Mouse (Mus musculus): ENCODE data around the gene Lrrc8d. TPM values are rescaled to one million over a fixed set of nuclear protein-coding genes. Genes with fewer than 3 reads are reported as not detected.

Gene Lrrc8d
- polyA plus RNA-seq, 1 experiment, result 25.4 TPM

DNA sequence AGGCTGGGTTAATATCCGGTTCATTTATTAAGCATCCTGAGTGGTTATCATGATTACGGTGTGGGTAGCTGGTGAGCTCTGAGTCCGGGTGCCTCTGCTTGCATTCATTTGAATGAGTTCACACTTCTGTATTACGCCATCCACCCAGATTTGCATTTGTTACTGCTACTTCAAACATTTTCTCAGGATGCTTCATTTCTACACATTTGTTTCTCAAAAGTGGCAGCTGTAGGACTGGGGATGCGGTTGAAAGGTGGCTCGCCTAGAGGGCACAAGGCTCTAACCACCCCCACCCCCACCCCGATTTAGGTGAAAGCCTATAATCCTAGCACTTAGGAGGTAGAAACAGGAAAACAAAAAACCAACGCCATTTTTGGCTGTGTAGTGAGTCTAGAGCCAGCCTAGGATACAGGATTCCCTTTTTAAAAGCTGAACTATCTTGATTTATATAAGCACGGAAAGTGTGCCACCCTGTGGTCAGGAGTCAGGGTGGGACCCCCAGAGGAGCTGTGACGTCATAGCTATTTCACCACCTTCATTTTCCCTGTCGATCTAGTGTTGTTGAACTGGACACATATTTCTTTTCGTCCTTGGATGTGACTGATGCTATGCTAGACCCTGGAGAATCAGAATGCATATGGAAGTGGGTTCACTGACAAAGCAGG, 13.3 kb upstream of the Lrrc8d start:
- TF ChIP-seq CTCF (IDR thresholded peaks at IDR 0.05; ENCODE audit: borderline replicate concordance, extremely low read depth, insufficient read depth, insufficient read length) (peak; percentile 29; the same call in 1 of the 2 replicates), POLR2A (IDR thresholded peaks at IDR 0.05; ENCODE audit: borderline replicate concordance, extremely low read depth, insufficient read depth, insufficient read length, poor library complexity, severe bottlenecking) (no peak)
- no peak for DNase-seq (ENCODE audit: low read depth)

DNA sequence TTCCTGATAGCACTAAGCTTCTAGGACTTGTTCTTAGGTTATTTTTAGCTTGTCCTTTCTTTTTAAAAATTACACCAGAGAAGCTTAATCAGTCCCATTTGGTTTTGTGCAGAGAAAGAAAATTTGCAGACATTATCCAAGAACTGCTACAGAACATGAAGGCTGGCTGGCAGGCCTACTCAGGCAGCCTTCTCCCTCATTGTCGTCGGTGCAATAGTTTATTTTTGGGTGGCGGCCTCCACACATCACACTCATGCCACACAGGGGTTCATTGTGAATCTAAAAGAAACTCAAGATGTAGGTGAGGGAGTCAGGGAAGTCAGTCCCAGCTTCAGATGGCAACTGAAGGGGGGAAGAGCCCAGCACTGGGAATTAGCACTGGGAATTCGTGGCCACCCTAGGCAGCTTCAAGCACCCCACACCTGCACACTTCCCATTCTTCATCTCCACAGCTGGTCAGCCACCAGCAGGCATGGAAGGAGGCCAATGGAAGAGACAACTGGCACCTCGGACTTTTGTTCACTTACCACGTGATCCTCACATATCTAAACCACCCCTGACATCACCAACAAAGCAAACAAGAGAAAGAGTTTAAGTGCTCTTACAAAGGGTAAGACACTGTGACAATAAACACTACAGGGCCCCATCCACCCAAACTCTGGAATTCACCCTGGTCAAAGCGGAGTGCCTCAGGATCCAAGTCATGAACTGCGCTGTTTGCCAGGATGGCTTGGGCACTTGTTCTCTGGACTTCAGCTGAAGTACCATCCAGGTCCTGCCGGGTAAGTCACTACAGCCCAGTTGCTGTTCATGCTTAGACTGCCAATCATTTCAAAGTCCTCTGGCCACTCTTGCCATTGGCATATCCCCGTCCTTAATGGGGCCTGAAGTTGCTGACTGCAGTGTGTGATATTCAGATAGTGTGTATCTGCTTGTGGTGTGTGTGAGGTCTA, 9.0 kb upstream of the Lrrc8d start:
- no peak for TF ChIP-seq POLR2A (IDR thresholded peaks at IDR 0.05; ENCODE audit: borderline replicate concordance, extremely low read depth, insufficient read depth, insufficient read length, poor library complexity, severe bottlenecking)
- no peak for TF ChIP-seq CTCF (IDR thresholded peaks at IDR 0.05; ENCODE audit: borderline replicate concordance, extremely low read depth, insufficient read depth, insufficient read length)
- DNase-seq (ENCODE audit: low read depth), result no peak

DNA sequence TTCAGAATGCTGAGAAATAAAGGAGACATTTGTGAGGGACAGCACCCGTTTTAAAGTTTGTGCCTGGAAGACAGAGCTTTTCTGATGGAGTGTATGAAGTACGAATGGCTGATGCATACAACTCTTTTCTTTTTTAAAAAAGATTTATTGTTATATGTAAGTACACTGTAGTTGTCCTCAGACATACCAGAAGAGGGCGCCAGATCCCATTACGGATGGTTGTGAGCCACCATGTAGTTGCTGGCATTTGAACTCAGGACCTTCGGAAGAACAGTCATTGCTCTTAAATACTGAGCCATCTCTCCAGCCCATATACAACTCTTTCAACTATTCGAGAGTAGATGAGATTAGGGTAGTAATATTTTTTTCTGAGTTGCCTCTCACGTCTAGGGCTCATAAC, 8.1 kb upstream of the Lrrc8d start:
- no peak for TF ChIP-seq POLR2A (IDR thresholded peaks at IDR 0.05; ENCODE audit: borderline replicate concordance, extremely low read depth, insufficient read depth, insufficient read length, poor library complexity, severe bottlenecking)
- TF ChIP-seq CTCF (IDR thresholded peaks at IDR 0.05; ENCODE audit: borderline replicate concordance, extremely low read depth, insufficient read depth, insufficient read length), result no peak
- no peak for DNase-seq (ENCODE audit: low read depth)

DNA sequence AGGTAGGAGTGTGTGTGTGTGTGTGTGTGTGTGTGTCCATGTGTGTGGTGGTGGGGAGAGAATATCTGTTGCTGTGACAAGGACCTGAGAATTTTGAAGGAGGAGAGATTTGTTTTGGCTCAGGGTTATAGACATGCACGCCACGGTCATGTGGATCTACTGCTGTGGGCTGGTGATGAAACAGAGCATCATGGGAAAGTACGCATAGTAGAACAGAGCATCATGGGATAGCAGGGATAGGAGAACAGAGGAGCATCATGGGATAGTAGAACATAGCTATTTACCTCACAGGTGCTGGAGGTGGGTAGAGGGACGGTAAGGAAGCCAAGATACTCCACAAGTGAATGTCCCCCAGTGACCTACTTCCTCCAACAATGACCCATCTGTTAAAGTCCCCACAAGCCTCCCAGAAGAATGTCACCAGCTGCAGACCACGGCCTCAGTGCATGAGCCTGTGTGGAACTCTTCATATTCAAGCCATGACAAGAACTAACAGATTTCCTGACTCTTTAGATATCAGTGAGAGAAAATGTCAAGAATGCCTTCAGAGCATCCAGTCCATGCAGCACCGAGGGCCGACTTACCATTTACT, 5.3 kb upstream of the Lrrc8d start:
- TF ChIP-seq POLR2A (IDR thresholded peaks at IDR 0.05; ENCODE audit: borderline replicate concordance, extremely low read depth, insufficient read depth, insufficient read length, poor library complexity, severe bottlenecking) (no peak), CTCF (IDR thresholded peaks at IDR 0.05; ENCODE audit: borderline replicate concordance, extremely low read depth, insufficient read depth, insufficient read length) (no peak)
- no peak for DNase-seq (ENCODE audit: low read depth)

DNA sequence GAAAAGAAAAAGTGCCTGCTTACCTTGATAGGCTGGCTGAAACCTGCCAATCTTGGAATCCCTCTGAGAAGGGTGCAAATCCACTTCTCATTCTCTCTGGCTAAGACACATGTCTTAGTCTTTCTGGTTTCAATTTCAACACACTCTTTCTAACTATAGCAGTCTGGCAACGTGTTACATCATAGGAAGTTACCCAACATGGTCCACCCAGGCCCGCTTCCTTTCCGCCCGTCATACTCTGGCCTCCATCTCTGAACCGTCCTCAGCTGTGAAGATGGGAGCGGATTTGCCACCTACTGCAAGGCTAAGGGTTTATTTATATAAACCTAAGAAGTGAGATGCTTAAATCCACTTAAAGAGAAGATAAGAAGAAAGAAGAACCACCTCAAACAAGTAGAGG, 3.7 kb upstream of the Lrrc8d start:
- no peak for DNase-seq (ENCODE audit: low read depth)
- TF ChIP-seq CTCF (IDR thresholded peaks at IDR 0.05; ENCODE audit: borderline replicate concordance, extremely low read depth, insufficient read depth, insufficient read length), result no peak
- no peak for TF ChIP-seq POLR2A (IDR thresholded peaks at IDR 0.05; ENCODE audit: borderline replicate concordance, extremely low read depth, insufficient read depth, insufficient read length, poor library complexity, severe bottlenecking)

DNA sequence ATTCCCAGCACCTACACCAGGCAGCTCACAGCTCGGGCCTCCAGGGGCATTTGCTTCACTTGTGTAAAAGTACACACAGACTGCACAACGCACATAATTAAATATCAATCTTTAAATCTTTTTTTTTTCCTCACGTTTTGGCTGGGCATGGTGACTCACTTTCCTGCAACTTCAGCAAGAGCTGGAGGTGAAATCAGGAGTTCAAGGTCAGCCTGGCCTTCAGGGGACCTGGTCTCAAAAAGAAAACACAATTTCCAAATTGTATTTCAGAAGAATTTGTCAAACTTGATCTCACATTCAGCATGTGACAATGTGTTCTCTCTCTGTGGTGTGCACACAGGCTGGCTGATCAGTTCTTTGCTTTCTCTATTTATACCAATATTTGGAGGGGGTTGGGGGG, 1.9 kb upstream of the Lrrc8d start:
- DNase-seq (ENCODE audit: low read depth), result no peak
- TF ChIP-seq POLR2A (IDR thresholded peaks at IDR 0.05; ENCODE audit: borderline replicate concordance, extremely low read depth, insufficient read depth, insufficient read length, poor library complexity, severe bottlenecking), result no peak
- TF ChIP-seq CTCF (IDR thresholded peaks at IDR 0.05; ENCODE audit: borderline replicate concordance, extremely low read depth, insufficient read depth, insufficient read length), result no peak

DNA sequence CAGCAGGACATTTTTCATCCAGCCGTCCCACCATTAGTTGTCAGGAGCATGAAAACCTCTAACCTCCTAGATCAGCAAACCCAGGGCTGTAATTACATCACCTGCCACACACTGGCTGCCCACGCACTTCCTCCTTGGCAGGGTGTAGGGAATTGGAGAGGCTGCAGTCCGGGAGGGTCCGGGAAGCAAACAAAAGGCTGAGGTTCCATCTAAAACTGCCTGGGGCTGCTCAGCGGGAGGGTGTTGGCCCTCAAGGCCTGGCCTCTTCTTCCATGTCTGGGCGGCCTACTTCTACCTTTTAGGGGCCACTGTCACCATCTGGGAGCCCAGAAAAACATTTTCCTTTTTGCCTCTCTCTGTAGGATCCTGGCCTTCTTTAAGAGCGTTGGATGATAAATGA, 1.1 kb upstream of the Lrrc8d start:
- DNase-seq (ENCODE audit: low read depth), result no peak
- TF ChIP-seq POLR2A (IDR thresholded peaks at IDR 0.05; ENCODE audit: borderline replicate concordance, extremely low read depth, insufficient read depth, insufficient read length, poor library complexity, severe bottlenecking) (no peak), CTCF (IDR thresholded peaks at IDR 0.05; ENCODE audit: borderline replicate concordance, extremely low read depth, insufficient read depth, insufficient read length) (no peak)

DNA sequence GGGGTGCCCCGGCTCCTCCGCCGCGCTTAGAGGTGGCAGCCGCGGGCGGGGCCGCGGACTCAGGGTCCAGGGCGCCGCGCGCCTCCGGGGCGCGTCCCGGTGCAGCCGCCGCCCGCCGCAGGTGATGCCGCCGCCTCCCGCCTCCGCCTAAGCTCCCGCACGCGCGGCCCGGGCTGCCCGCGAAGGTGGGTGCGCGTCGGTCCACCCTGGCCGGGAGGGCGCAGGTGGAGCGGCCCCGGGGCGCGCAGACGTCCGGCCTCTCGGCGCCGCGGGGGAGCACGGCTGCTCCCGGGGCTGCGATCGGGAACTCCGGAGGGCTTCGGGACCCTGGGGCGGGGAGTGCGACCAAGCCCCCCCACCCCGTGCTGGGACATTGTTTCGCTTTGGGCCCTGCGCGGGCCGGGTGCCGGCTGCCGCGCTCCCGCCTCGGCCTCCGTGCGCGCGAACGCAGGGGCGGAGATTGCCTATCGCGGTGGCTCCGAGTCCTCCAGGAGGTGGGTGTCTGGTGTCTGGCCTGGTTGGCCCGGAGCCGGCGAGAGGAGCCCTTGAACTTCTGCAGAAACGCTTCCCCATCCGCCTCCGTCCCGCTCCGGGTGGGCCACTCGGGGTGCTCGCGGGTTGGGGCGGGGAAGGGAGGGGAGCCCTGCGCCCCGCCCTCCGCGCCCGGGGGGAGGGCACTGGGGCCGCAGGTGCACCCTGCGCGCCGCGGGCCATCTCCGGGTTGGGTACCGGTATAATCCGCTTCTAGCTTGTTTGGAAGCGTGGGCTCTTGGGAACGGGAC, 492 bp downstream of the Lrrc8d start:
- TF ChIP-seq POLR2A (IDR thresholded peaks at IDR 0.05; ENCODE audit: borderline replicate concordance, extremely low read depth, insufficient read depth, insufficient read length, poor library complexity, severe bottlenecking) (peak; percentile 33; the same call in 1 of the 2 replicates), CTCF (IDR thresholded peaks at IDR 0.05; ENCODE audit: borderline replicate concordance, extremely low read depth, insufficient read depth, insufficient read length) (no peak)
- DNase-seq (ENCODE audit: low read depth), result peak; percentile 84

DNA sequence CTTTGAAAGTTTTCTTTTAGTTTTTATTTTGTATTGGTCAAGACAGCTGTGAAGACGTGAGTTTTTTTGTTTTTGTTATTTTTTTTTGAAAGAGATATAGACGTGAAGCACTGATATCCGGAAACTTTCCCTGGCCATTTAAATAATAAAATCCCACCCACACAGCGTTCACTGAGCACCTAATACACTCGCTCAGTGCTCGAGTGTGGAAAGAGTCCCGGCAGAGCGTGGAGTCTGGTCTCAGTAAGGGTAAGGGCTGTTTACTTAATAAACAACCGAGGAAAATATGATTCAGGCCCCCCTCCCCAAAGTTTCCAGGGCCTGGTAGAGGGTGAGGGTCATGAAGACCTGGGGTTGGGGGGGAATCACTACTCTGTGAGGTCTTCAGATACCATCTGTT, 1.6 kb downstream of the Lrrc8d start:
- no peak for TF ChIP-seq CTCF (IDR thresholded peaks at IDR 0.05; ENCODE audit: borderline replicate concordance, extremely low read depth, insufficient read depth, insufficient read length)
- TF ChIP-seq POLR2A (IDR thresholded peaks at IDR 0.05; ENCODE audit: borderline replicate concordance, extremely low read depth, insufficient read depth, insufficient read length, poor library complexity, severe bottlenecking), result no peak
- no peak for DNase-seq (ENCODE audit: low read depth)

DNA sequence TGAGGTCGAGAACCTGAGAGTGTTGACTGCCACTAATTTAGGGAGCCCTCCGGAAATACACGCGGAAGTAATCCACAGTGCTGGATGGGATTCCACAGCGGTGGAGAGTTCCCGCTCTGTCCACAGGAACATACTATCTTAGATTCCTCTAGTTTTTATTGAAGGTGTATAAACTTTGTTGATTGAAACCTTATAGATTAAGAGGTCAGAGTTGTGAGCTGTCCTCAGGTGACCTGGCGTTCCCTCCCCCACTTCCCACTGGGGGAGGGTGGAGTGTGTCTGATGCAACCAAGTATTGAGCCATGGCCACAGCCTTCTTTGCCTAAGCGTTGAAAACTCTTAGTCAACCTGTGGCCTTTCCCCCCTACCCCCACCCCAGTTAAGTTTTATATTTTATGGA, 2.1 kb downstream of the Lrrc8d start:
- TF ChIP-seq POLR2A (IDR thresholded peaks at IDR 0.05; ENCODE audit: borderline replicate concordance, extremely low read depth, insufficient read depth, insufficient read length, poor library complexity, severe bottlenecking) (no peak), CTCF (IDR thresholded peaks at IDR 0.05; ENCODE audit: borderline replicate concordance, extremely low read depth, insufficient read depth, insufficient read length) (no peak)
- DNase-seq (ENCODE audit: low read depth), result no peak
